Mouse (Mus musculus) small intestine, adult 2 months (tissue): ENCODE measurements at regions not wholly inside any gene's neighbourhood (a gene's known extent, or its start where the extent isn't known, plus 50 kb on each side); places are given as distances from the start of the nearest gene placed in this dataset.

ENCODE experiments used
- CTCF ChIP-seq: fragments of 200-500 bp; IDR thresholded peaks from 2 replicates; pipeline ENCODE4 v1.5.1; 2012; ENCODE audit warnings: low read depth, mild to moderate bottlenecking, control low read depth, inconsistent platforms, low read length, moderate library complexity, mixed read lengths; ENCODE audit not compliant: insufficient replicate concordance, insufficient read length; ENCODE audit errors: extremely low read depth
- POLR2A ChIP-seq: fragments of 200-500 bp; IDR thresholded peaks from 2 replicates; pipeline ENCODE4 v1.6.1; 2012; ENCODE audit warnings: low read depth, mild to moderate bottlenecking, control low read depth, inconsistent platforms, low read length, moderate library complexity

DNA sequence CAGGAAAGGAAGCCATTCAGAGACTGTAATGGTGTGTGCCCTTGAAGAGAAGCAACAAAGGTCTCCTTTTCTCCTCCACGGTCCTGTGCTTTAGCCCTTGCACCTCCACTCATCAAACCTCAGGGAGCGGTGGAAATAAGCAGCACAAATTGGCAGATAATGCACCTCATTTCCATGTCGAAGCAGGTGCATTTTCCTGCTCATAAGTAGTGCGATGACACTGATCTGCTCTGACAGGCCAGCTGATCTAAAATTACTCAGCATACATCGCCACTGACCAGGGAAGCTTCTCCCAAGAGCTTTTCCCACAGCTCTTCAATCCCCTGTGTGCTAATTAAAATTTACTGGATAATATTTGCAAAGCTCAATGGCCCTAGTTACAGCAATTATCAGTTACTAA, 182.9 kb downstream of the Olfr1505 start:
- TF ChIP-seq CTCF = no peak
- TF ChIP-seq POLR2A = no peak
